Mouse (Mus musculus): ENCODE results near the gene Phb. TPM values are rescaled to one million over a fixed set of nuclear protein-coding genes. Genes with fewer than 3 reads are reported as not detected.
A peak's percentile ranks its signal among the peaks of the same experiment; 100 is the strongest.

The Phb gene
- polyA plus RNA-seq, 1 experiment from 2014 or later, result 199 TPM

- H3K9me3 ChIP-seq, result no peaks in the 10 kb centered on the region
- H3K4me3 ChIP-seq, result no peak overlapping the region
- H3K9ac ChIP-seq, result no peak overlapping the region; the same call in 1 of the 2 replicates
- H3K36me3 ChIP-seq, result no peaks in the 10 kb centered on the region
- peaks cover 16% of the 10 kb centered on the region for H3K4me1 ChIP-seq
- H3K27ac ChIP-seq, result no peak overlapping the region
- no peak for ATAC-seq (ENCODE audit: borderline replicate concordance, extremely low read depth, low FRiP score, low TSS enrichment)
- H3K27me3 ChIP-seq, result no peaks in the 10 kb centered on the region
- WGBS, result 18% methylated on average over 2 of the region's 2 CpGs
- H3K4me2 ChIP-seq, result no peak overlapping the region
These were observed 31.7 kb upstream of the Phb start for GRCm38 (mm10) chr11:95635030-95635429.

- H3K9me3 ChIP-seq, result no peaks in the 10 kb centered on the region
- H3K4me2 ChIP-seq, result no peak overlapping the region
- no peaks in the 10 kb centered on the region for H3K36me3 ChIP-seq
- no peak overlapping the region for H3K27ac ChIP-seq
- peaks cover 27% of the 10 kb centered on the region for H3K4me1 ChIP-seq
- peaks cover 38% of the 10 kb centered on the region for H3K27me3 ChIP-seq
- 51% methylated on average over 2 of the region's 2 CpGs for WGBS
- H3K9ac ChIP-seq, result no peak overlapping the region
- H3K4me3 ChIP-seq, result no peak overlapping the region
- ATAC-seq (ENCODE audit: borderline replicate concordance, extremely low read depth, low FRiP score, low TSS enrichment), result no peak
These were observed 26.0 kb upstream of the Phb start for GRCm38 (mm10) chr11:95640751-95641150.

GRCm38 (mm10) chr11:95642534-95643280 is 24.1 kb upstream of the Phb start:
- H3K9me3 ChIP-seq, result no peaks in the 10 kb centered on the region
- no peak overlapping the region for H3K4me3 ChIP-seq
- H3K36me3 ChIP-seq, result no peaks in the 10 kb centered on the region
- H3K4me2 ChIP-seq, result no peak overlapping the region
- peaks cover 50% of the 10 kb centered on the region for H3K27me3 ChIP-seq
- ATAC-seq (ENCODE audit: borderline replicate concordance, extremely low read depth, low FRiP score, low TSS enrichment), result 0 out of 2 replicates have a peak, but pooled peaks have one; percentile 7
- H3K27ac ChIP-seq, result no peak overlapping the region
- peaks cover 28% of the 10 kb centered on the region for H3K4me1 ChIP-seq
- WGBS, result 38% methylated on average over 12 of the region's 12 CpGs
- H3K9ac ChIP-seq, result no peak overlapping the region

GRCm38 (mm10) chr11:95643856-95644255 is 22.9 kb upstream of the Phb start:
- Histone ChIP-seq H3K27ac (no peak overlapping the region), H3K27me3 (peaks cover 50% of the 10 kb centered on the region), H3K4me3 (no peak overlapping the region), H3K4me1 (peaks cover 31% of the 10 kb centered on the region), H3K9ac (no peak overlapping the region), H3K36me3 (no peaks in the 10 kb centered on the region), H3K9me3 (no peaks in the 10 kb centered on the region), H3K4me2 (no peak overlapping the region)
- peak; percentile 22; the same call in 1 of the 2 replicates for ATAC-seq (ENCODE audit: borderline replicate concordance, extremely low read depth, low FRiP score, low TSS enrichment)
- WGBS, result 32% methylated on average over 5 of the region's 5 CpGs

GRCm38 (mm10) chr11:95644381-95644780 is 22.4 kb upstream of the Phb start:
- H3K27ac ChIP-seq, result no peak overlapping the region
- no peak for ATAC-seq (ENCODE audit: borderline replicate concordance, extremely low read depth, low FRiP score, low TSS enrichment)
- H3K9ac ChIP-seq, result no peak overlapping the region
- no peak overlapping the region for H3K4me2 ChIP-seq
- peaks cover 31% of the 10 kb centered on the region for H3K4me1 ChIP-seq
- H3K9me3 ChIP-seq, result no peaks in the 10 kb centered on the region
- H3K4me3 ChIP-seq, result no peak overlapping the region
- 77% methylated on average over 7 of the region's 7 CpGs for WGBS
- H3K27me3 ChIP-seq, result peaks cover 50% of the 10 kb centered on the region
- no peaks in the 10 kb centered on the region for H3K36me3 ChIP-seq

GRCm38 (mm10) chr11:95645397-95646153 is 21.2 kb upstream of the Phb start:
- H3K9ac ChIP-seq, result no peak overlapping the region
- no peak overlapping the region for H3K4me3 ChIP-seq
- no peak overlapping the region for H3K27ac ChIP-seq
- ATAC-seq (ENCODE audit: borderline replicate concordance, extremely low read depth, low FRiP score, low TSS enrichment), result no peak
- H3K27me3 ChIP-seq, result peaks cover 56% of the 10 kb centered on the region
- H3K4me2 ChIP-seq, result peak overlapping the region; percentile 46
- H3K4me1 ChIP-seq, result peaks cover 31% of the 10 kb centered on the region
- H3K9me3 ChIP-seq, result no peaks in the 10 kb centered on the region
- no peaks in the 10 kb centered on the region for H3K36me3 ChIP-seq
- 6% methylated on average over 36 of the region's 36 CpGs for WGBS

- no peak overlapping the region for H3K4me2 ChIP-seq
- no peaks in the 10 kb centered on the region for H3K9me3 ChIP-seq
- peaks cover 26% of the 10 kb centered on the region for H3K4me1 ChIP-seq
- ATAC-seq (ENCODE audit: borderline replicate concordance, extremely low read depth, low FRiP score, low TSS enrichment), result no peak
- H3K4me3 ChIP-seq, result no peak overlapping the region
- no peak overlapping the region for H3K9ac ChIP-seq
- 49% methylated on average over 3 of the region's 3 CpGs for WGBS
- H3K27ac ChIP-seq, result no peak overlapping the region
- H3K27me3 ChIP-seq, result peaks cover 54% of the 10 kb centered on the region
- no peaks in the 10 kb centered on the region for H3K36me3 ChIP-seq
These were observed 20.6 kb upstream of the Phb start for GRCm38 (mm10) chr11:95646154-95646490.

GRCm38 (mm10) chr11:95647791-95648190 is 19.0 kb upstream of the Phb start:
- 24% methylated on average over 3 of the region's 3 CpGs for WGBS
- Histone ChIP-seq H3K4me2 (no peak overlapping the region), H3K9me3 (no peaks in the 10 kb centered on the region), H3K27me3 (peaks cover 53% of the 10 kb centered on the region), H3K9ac (no peak overlapping the region), H3K27ac (no peak overlapping the region), H3K4me3 (no peak overlapping the region), H3K4me1 (peaks cover 26% of the 10 kb centered on the region), H3K36me3 (no peaks in the 10 kb centered on the region)
- no peak for ATAC-seq (ENCODE audit: borderline replicate concordance, extremely low read depth, low FRiP score, low TSS enrichment)

GRCm38 (mm10) chr11:95648827-95649226 is 17.9 kb upstream of the Phb start:
- H3K4me2 ChIP-seq, result no peak overlapping the region
- ATAC-seq (ENCODE audit: borderline replicate concordance, extremely low read depth, low FRiP score, low TSS enrichment), result peak; percentile 61
- H3K9me3 ChIP-seq, result no peaks in the 10 kb centered on the region
- 1% methylated on average over 4 of the region's 4 CpGs for WGBS
- no peak overlapping the region for H3K27ac ChIP-seq
- H3K36me3 ChIP-seq, result no peaks in the 10 kb centered on the region
- peaks cover 20% of the 10 kb centered on the region for H3K4me1 ChIP-seq
- H3K27me3 ChIP-seq, result peaks cover 47% of the 10 kb centered on the region
- no peak overlapping the region for H3K9ac ChIP-seq
- H3K4me3 ChIP-seq, result no peak overlapping the region

- Histone ChIP-seq H3K27me3 (peaks cover 40% of the 10 kb centered on the region), H3K4me2 (no peak overlapping the region), H3K4me3 (no peak overlapping the region), H3K27ac (no peak overlapping the region), H3K9me3 (no peaks in the 10 kb centered on the region), H3K9ac (no peak overlapping the region), H3K36me3 (no peaks in the 10 kb centered on the region), H3K4me1 (peaks cover 14% of the 10 kb centered on the region)
- 36% methylated on average over 7 of the region's 7 CpGs for WGBS
- ATAC-seq (ENCODE audit: borderline replicate concordance, extremely low read depth, low FRiP score, low TSS enrichment), result no peak
These were observed 17.2 kb upstream of the Phb start for GRCm38 (mm10) chr11:95649560-95649959.

- Histone ChIP-seq H3K9me3 (no peaks in the 10 kb centered on the region), H3K27me3 (peaks cover 35% of the 10 kb centered on the region), H3K4me3 (no peak overlapping the region), H3K27ac (no peak overlapping the region), H3K4me1 (peaks cover 11% of the 10 kb centered on the region), H3K36me3 (no peaks in the 10 kb centered on the region), H3K4me2 (no peak overlapping the region), H3K9ac (no peak overlapping the region)
- ATAC-seq (ENCODE audit: borderline replicate concordance, extremely low read depth, low FRiP score, low TSS enrichment), result no peak
- WGBS, result 22% methylated on average over 2 of the region's 2 CpGs
These were observed 16.8 kb upstream of the Phb start for GRCm38 (mm10) chr11:95650001-95650400.

GRCm38 (mm10) chr11:95650981-95651380 is 15.8 kb upstream of the Phb start:
- Histone ChIP-seq H3K27me3 (peaks cover 27% of the 10 kb centered on the region), H3K27ac (no peak overlapping the region), H3K36me3 (no peaks in the 10 kb centered on the region), H3K9me3 (no peaks in the 10 kb centered on the region), H3K9ac (no peak overlapping the region), H3K4me2 (no peak overlapping the region), H3K4me1 (peaks cover 3% of the 10 kb centered on the region; the same call in 1 of the 2 replicates), H3K4me3 (no peak overlapping the region)
- WGBS, result 42% methylated on average over 9 of the region's 9 CpGs
- no peak for ATAC-seq (ENCODE audit: borderline replicate concordance, extremely low read depth, low FRiP score, low TSS enrichment)

Data from lung, embryonic 15.5 days (tissue).